8 mouse cellular contexts compared by ENCODE assay signal in the genomic region with DNA sequence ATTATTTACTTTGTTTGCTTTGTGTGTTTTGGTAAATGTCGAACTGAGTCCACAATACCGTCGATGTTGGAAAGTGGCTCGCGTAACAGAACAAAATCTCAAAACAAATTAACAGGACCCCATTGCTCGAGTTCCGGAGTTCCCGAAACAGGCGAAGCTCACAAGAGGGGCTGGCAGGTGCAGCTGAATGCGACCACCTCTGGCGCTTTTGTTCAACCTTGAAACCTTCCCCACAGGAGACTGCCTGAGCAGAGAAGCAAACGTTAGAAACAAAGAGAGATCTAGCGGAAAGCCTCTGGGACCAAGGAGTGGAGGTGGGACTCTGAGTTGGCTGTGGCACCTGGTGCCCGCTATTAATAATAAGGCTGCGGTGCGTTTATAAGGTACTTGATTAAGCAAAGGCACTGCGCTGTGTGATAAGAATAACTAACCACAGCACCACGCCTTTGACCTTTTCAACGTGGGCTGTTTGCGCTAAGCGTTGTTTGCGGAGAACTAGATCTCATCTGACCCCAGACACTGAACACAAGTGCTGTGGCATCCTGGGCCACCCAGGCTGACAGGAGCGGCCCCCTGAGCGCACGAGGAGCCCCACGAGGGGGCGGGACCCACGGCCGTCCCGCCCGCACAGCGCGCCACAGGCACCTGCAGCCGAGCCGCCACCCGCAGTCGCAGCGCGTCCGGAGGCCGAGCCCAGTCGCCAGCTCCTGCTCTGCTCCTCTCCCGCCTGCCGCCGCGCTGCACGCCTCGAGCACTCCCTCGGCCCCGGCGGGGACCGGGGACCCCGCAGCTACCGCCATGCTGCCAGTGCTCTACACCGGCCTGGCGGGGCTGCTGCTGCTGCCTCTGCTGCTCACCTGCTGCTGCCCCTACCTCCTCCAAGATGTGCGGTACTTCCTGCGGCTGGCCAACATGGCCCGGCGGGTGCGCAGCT. TPM values are rescaled to one million over a fixed set of nuclear protein-coding genes. Genes with fewer than 3 reads are reported as not detected.
DNase-seq lines count a peak whose midpoint lies in the region; ATAC-seq lines count a peak whose summit lies in the region.

TSS of gene Slc27a2 (plus strand) at position 51 of the 934 bp plus-strand sequence.

- no peak within 1 kb of the TSS for H3K27ac ChIP-seq in heart, embryonic 12.5 days (ENCODE audit: poor library complexity, severe bottlenecking)
- no peak within 1 kb of the TSS for H3K27ac ChIP-seq in heart, embryonic 14.5 days (replicated peaks in 1 of 2; ENCODE audit: control insufficient read depth in 1 of 2, insufficient read depth in 1 of 2, low read depth in 2 of 2, low read length in 2 of 2)
- H3K27ac ChIP-seq in liver, embryonic 15.5 days (replicated peaks), result peak within 1 kb of the TSS; percentile 43; the same call in 1 of the 2 replicates
- H3K27ac ChIP-seq in neural tube, embryonic 12.5 days, result no peak within 1 kb of the TSS

- H3K36me3 ChIP-seq in heart, embryonic 12.5 days, result no peaks in the 10 kb centered on the region
- no peaks in the 10 kb centered on the region for H3K36me3 ChIP-seq in heart, embryonic 14.5 days (ENCODE audit: control insufficient read depth, insufficient read depth, low read length)
- no peaks in the 10 kb centered on the region for H3K36me3 ChIP-seq in liver, embryonic 15.5 days (replicated peaks)
- no peaks in the 10 kb centered on the region for H3K36me3 ChIP-seq in neural tube, embryonic 12.5 days

- WGBS in heart, embryonic 12.5 days, result 2% methylated on average over 61 of the region's 61 CpGs
- WGBS in heart, embryonic 14.5 days, result 2% methylated on average over 61 of the region's 61 CpGs
- 1% methylated on average over 59 of the region's 61 CpGs for WGBS in liver, embryonic 15.5 days (ENCODE audit: insufficient replicate concordance)
- WGBS in neural tube, embryonic 12.5 days, result 1% methylated on average over 61 of the region's 61 CpGs

- ATAC-seq in heart, embryonic 12.5 days (ENCODE audit: insufficient number of reproducible peaks, low FRiP score), result 0 out of 2 replicates have a peak, but pooled peaks have one; percentile 36
- no peak; the same call in 1 of the 2 replicates for ATAC-seq in heart, embryonic 14.5 days (ENCODE audit: insufficient number of reproducible peaks, insufficient read depth, low FRiP score, low read depth)
- ATAC-seq in liver, embryonic 15.5 days (ENCODE audit: insufficient read depth), result peak; percentile 73
- ATAC-seq in neural tube, embryonic 12.5 days (ENCODE audit: low FRiP score, low read depth), result peak; percentile 87

- H3K9me3 ChIP-seq in heart, embryonic 12.5 days (replicated peaks), result no peaks in the 10 kb centered on the region
- no peaks in the 10 kb centered on the region for H3K9me3 ChIP-seq in heart, embryonic 14.5 days (ENCODE audit: control insufficient read depth, low read length)
- no peaks in the 10 kb centered on the region for H3K9me3 ChIP-seq in liver, embryonic 15.5 days (replicated peaks)
- no peaks in the 10 kb centered on the region for H3K9me3 ChIP-seq in neural tube, embryonic 12.5 days

- H3K4me1 ChIP-seq in heart, embryonic 12.5 days (replicated peaks), result peaks cover 13% of the 10 kb centered on the region
- peaks cover 3 to 5% of the 10 kb centered on the region in 2 experiments; a peak in 1 of 4 replicates for H3K4me1 ChIP-seq in heart, embryonic 14.5 days (ENCODE audit: control insufficient read depth in 2 of 2, insufficient read depth in 2 of 2, low read length in 2 of 2)
- peaks cover 9% of the 10 kb centered on the region; the same call in 1 of the 2 replicates for H3K4me1 ChIP-seq in liver, embryonic 15.5 days (replicated peaks)
- H3K4me1 ChIP-seq in neural tube, embryonic 12.5 days, result peaks cover 12% of the 10 kb centered on the region; the same call in 1 of the 2 replicates

- peak within 1 kb of the TSS; percentile 73 for H3K9ac ChIP-seq in heart, embryonic 12.5 days
- H3K9ac ChIP-seq in heart, embryonic 14.5 days (ENCODE audit: low read length), result peak within 1 kb of the TSS; percentile 55; the same call in 1 of the 2 replicates
- H3K9ac ChIP-seq in liver, embryonic 15.5 days, result peak within 1 kb of the TSS; percentile 43; the same call in 1 of the 2 replicates
- peak within 1 kb of the TSS; percentile 58 for H3K9ac ChIP-seq in neural tube, embryonic 12.5 days

- H3K4me3 ChIP-seq in heart, embryonic 12.5 days, result peak within 1 kb of the TSS; percentile 68
- peak within 1 kb of the TSS; percentile 44 to 55 for H3K4me3 ChIP-seq in heart, embryonic 14.5 days (ENCODE audit: control insufficient read depth in 1 of 2, insufficient read depth in 1 of 2, low read depth in 1 of 2, low read length in 2 of 2)
- H3K4me3 ChIP-seq in liver, embryonic 15.5 days (replicated peaks), result peak within 1 kb of the TSS; percentile 55
- peak within 1 kb of the TSS; percentile 55 for H3K4me3 ChIP-seq in neural tube, embryonic 12.5 days

- no peak for DNase-seq in heart, adult 11 months
- peak; percentile 9 for DNase-seq in c-Kit-positive CD71-negative TER-119-negative erythroid progenitor cells, embryonic 14.5 days (ENCODE audit: low read depth)
- peak; percentile 80 for DNase-seq in kidney, postnatal 10 days
- DNase-seq in thymus, postnatal 4 days, result peak; percentile 75

- peak within 1 kb of the TSS; percentile 100 for H3K4me2 ChIP-seq in heart, embryonic 12.5 days
- H3K4me2 ChIP-seq in heart, embryonic 14.5 days (ENCODE audit: low read length), result peak within 1 kb of the TSS; percentile 93
- peak within 1 kb of the TSS; percentile 62 for H3K4me2 ChIP-seq in liver, embryonic 15.5 days
- peak within 1 kb of the TSS; percentile 98 for H3K4me2 ChIP-seq in neural tube, embryonic 12.5 days (replicated peaks)

- H3K27me3 ChIP-seq in heart, embryonic 12.5 days (replicated peaks), result peaks cover 70% of the 10 kb centered on the region
- H3K27me3 ChIP-seq in heart, embryonic 14.5 days (ENCODE audit: control insufficient read depth, insufficient read depth, low read length), result peaks cover 58% of the 10 kb centered on the region
- H3K27me3 ChIP-seq in liver, embryonic 15.5 days, result peaks cover 58% of the 10 kb centered on the region
- peaks cover 42% of the 10 kb centered on the region for H3K27me3 ChIP-seq in neural tube, embryonic 12.5 days (replicated peaks)

RNA-seq across cellular contexts. Expression of gene Slc27a2, which starts in this region (rescaled TPM):
- polyA plus RNA-seq in heart, embryonic 12.5 days (2016; fragmentation: Nextera tagmentation; extraction: Ambion mirVana), result 0.17 and 0.86 TPM in 2 replicates
- 0.09 and 0.38 TPM in 2 replicates for polyA plus RNA-seq in heart, embryonic 14.5 days (2014; fragmentation: Nextera tagmentation; extraction: Ambion mirVana)
- polyA plus RNA-seq in liver, embryonic 15.5 days (2015; fragmentation: Nextera tagmentation; extraction: Ambion mirVana), result 108 and 125 TPM in 2 replicates
- polyA plus RNA-seq in neural tube, embryonic 12.5 days (2016; fragmentation: Nextera tagmentation; extraction: Ambion mirVana), result 1.8 and 1.9 TPM in 2 replicates

Comparison
In these comparisons a context has a peak if more than half of its experiments do, and no peak if none do; other contexts are left out.
1. RNA of gene Slc27a2 (polyA plus RNA-seq): 108 to 125 TPM in liver, embryonic 15.5 days; 1.8 to 1.9 TPM in neural tube, embryonic 12.5 days, 0.17 to 0.86 TPM in heart, embryonic 12.5 days and 0.09 to 0.38 TPM in heart, embryonic 14.5 days; every median in the first group is over 10 times any median in the second.
2. Peak in ATAC-seq, H3K4me3 ChIP-seq, H3K9ac ChIP-seq and H3K4me2 ChIP-seq in heart, embryonic 12.5 days; RNA of the gene not detected or under 1 TPM.
3. Peak in every context shown above with its lines, with median percentiles within 50 percentile points of each other: H3K4me2 ChIP-seq, H3K4me3 ChIP-seq and H3K9ac ChIP-seq.